Mouse (Mus musculus) C2C12 (cell line): ENCODE results near the gene Nrarp. TPM values are rescaled to one million over a fixed set of nuclear protein-coding genes. Genes with fewer than 3 reads are reported as not detected.

Experiments used
- H3K27me3 ChIP-seq: one replicate; pipeline ENCODE4 v1.6.1; 2011; ENCODE audit not compliant: control insufficient read depth, insufficient read depth, insufficient read length
- H3K36me3 ChIP-seq: one replicate; pipeline ENCODE4 v1.6.1; 2011; ENCODE audit not compliant: control insufficient read depth, insufficient read depth
- H3K4me3 ChIP-seq: one replicate; pipeline ENCODE4 v1.5.1; 2011; ENCODE audit warnings: mild to moderate bottlenecking, control low read depth; ENCODE audit not compliant: poor library complexity, insufficient read depth, severe bottlenecking
- H3K79me2 ChIP-seq: one replicate; pipeline ENCODE4 v1.6.1; 2011; ENCODE audit not compliant: control insufficient read depth, insufficient read depth
- H3K79me3 ChIP-seq: one replicate; pipeline ENCODE4 v1.6.1; 2011; ENCODE audit warnings: low read depth, control low read depth
- H3ac ChIP-seq: one replicate; pipeline ENCODE3; 2011; ENCODE audit warnings: low read depth; ENCODE audit not compliant: control insufficient read depth, insufficient read length
- CEBPB ChIP-seq: IDR thresholded peaks from one replicate; pipeline ENCODE4 v1.6.1; 2011; ENCODE audit warnings: low read depth, mild to moderate bottlenecking, control low read depth, moderate library complexity
- CTCF ChIP-seq: IDR thresholded peaks from one replicate; pipeline ENCODE4 v1.5.1; 2011; ENCODE audit not compliant: control insufficient read depth, insufficient read depth, insufficient read length
- FOSL1 ChIP-seq: IDR thresholded peaks from one replicate; pipeline ENCODE4 v1.8.0; 2011; ENCODE audit warnings: mild to moderate bottlenecking, low read length; ENCODE audit not compliant: poor library complexity, insufficient read depth, severe bottlenecking
- MAX ChIP-seq: IDR thresholded peaks from one replicate; pipeline ENCODE4 v1.6.1; 2011; ENCODE audit warnings: mild to moderate bottlenecking, control low read depth
- MYOD1 ChIP-seq: IDR thresholded peaks from one replicate; pipeline ENCODE4 v1.6.1; 2011; ENCODE audit warnings: low read depth; ENCODE audit not compliant: control insufficient read depth, insufficient read length
- MYOG ChIP-seq: IDR thresholded peaks from one replicate; pipeline ENCODE4 v1.6.1; 2011; ENCODE audit not compliant: control insufficient read depth, insufficient read length; ENCODE audit errors: extremely low read depth
- USF1 ChIP-seq: IDR thresholded peaks from one replicate; pipeline ENCODE4 v1.6.1; 2011; ENCODE audit warnings: low read depth, mild to moderate bottlenecking, control low read depth, moderate library complexity
- polyA plus RNA-seq: library from polyadenylated mRNA; unstranded; fragments of >200 nt; fragmentation: generic; extraction: Trizol; gene quantifications from one replicate; pipeline ENCODE4 v1.2.1, GENCODE M21; 2012; ENCODE audit warnings: missing spikeins

Gene Nrarp
- polyA plus RNA-seq, 1 experiment: 0.56 TPM

DNA sequence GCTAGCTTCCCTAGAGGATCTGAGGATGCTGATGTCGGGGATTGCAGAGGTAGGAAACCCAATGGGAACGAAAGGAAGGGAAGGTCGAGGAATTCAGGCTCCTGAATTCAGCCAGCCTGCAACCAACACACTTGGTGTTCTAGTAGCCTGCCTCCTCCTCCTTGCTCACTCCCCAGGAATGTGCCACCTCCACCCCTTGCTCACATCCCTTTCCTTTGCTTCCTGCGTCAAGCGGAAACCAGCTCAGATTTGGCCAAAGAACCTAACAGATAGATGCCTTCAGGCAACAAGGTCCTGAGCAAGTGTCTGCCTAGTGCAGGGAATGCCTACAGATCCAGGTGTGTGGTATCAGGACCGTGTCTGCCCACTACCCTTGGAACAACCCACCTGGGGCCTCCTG is 4.0 kb upstream of the Nrarp start:
- TF ChIP-seq FOSL1 (no peak), MYOG (no peak), CTCF (no peak), USF1 (no peak), CEBPB (no peak)
- H3ac ChIP-seq: no peak overlapping the region
- H3K79me3 ChIP-seq: no peaks in the 10 kb centered on the region
- no peak overlapping the region for H3K4me3 ChIP-seq
- H3K36me3 ChIP-seq: no peaks in the 10 kb centered on the region
- H3K27me3 ChIP-seq: no peaks in the 10 kb centered on the region
- no peaks in the 10 kb centered on the region for H3K79me2 ChIP-seq

DNA sequence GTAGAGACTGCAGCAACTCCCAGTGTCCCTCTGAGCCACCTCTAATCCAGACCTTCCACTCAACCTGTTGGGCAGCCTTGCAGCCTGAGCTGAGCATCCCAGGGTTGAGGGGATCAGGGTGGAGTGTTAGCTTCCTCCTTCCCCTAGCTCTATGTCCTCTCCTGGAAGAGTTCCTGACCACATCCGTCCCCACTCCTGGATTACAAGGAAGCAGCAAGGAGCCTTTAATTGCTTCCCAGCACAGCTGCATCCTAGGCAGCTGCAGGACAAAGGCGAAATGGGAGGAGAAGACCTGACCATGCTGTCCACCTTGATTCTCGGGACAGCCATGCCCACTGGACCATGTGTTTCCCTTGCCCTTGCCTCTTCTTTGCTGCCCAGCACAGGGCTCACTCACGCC is 3.5 kb upstream of the Nrarp start:
- no peaks in the 10 kb centered on the region for H3K79me3 ChIP-seq
- H3K36me3 ChIP-seq: no peaks in the 10 kb centered on the region
- TF ChIP-seq USF1 (no peak), CTCF (no peak), MAX (no peak), FOSL1 (no peak)
- no peak overlapping the region for H3ac ChIP-seq
- H3K4me3 ChIP-seq: no peak overlapping the region
- H3K27me3 ChIP-seq: no peaks in the 10 kb centered on the region
- H3K79me2 ChIP-seq: no peaks in the 10 kb centered on the region

DNA sequence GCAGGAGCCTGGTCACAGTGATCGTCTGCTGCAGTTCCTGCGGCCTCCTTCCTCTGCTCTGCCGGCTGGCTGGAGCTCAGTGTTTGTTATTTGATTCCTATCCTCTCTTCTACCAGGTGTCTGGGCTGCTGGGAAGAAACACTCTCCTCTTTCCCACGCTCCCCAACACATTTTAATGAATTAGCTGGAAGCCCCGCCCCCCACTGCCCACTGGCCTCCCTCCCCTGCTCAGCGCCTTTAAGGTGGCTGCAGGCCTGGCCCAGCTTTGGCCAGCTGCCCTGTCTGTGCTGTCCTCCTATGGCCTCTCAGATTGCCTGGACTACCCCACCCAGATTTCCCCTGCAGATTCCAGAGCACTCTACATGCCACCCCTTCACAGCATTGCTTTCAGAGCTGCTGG is 2.9 kb upstream of the Nrarp start:
- Histone ChIP-seq H3ac (no peak overlapping the region), H3K79me3 (no peaks in the 10 kb centered on the region), H3K4me3 (no peak overlapping the region), H3K36me3 (no peaks in the 10 kb centered on the region), H3K27me3 (no peaks in the 10 kb centered on the region), H3K79me2 (no peaks in the 10 kb centered on the region)
- TF ChIP-seq CEBPB (no peak), MYOG (no peak), MYOD1 (no peak), CTCF (no peak), MAX (no peak), USF1 (no peak), FOSL1 (no peak)

DNA sequence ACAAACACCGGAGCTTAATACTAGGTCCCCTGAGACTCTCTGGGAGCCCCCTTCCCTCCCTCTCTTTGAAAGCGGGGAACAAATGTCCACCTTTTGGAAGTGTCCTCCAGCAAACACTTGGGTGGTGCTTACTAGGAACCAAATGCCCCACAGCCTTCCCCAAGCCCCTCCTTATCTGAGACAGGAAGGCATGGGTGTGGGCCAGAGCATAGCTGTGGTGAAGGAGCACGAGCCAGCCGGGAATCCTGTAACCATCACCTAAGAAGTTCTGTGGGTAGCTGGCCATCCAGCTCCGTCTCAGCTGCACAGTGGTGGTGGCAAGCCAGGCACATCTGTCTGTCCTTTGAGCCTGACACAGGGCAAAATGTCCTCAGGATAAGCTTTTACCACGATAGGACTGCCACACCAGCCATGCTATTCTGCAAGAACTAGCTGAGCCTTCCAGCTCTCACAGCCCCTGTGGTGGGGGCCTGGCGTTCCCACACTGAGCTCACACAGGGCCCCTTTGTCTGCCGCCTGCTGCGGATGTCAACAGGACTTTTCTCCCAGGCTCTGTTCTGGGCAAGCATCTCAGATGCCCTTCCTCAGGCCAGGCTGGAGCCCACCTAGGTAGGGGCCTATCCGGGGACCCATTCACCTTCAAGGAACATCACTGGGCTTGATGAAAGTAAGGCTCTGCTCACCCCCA is 2.1 kb upstream of the Nrarp start:
- TF ChIP-seq MYOD1: no peak
- no peaks in the 10 kb centered on the region for H3K36me3 ChIP-seq
- no peak overlapping the region for H3ac ChIP-seq
- no peaks in the 10 kb centered on the region for H3K79me2 ChIP-seq
- no peaks in the 10 kb centered on the region for H3K27me3 ChIP-seq
- no peak overlapping the region for H3K4me3 ChIP-seq
- H3K79me3 ChIP-seq: no peaks in the 10 kb centered on the region

- Histone ChIP-seq H3K36me3 (no peaks in the 10 kb centered on the region), H3K4me3 (no peak overlapping the region), H3K79me3 (no peaks in the 10 kb centered on the region), H3K27me3 (peaks cover 4% of the 10 kb centered on the region), H3ac (no peak overlapping the region), H3K79me2 (no peaks in the 10 kb centered on the region)
- TF ChIP-seq CTCF: no peak
- TF ChIP-seq MYOD1: no peak
- TF ChIP-seq CEBPB: no peak
- TF ChIP-seq FOSL1: no peak
- no peak for TF ChIP-seq MYOG
- no peak for TF ChIP-seq USF1
- no peak for TF ChIP-seq MAX
Measured at GRCm38 (mm10) chr2:25179566-25180217, 866 bp upstream of the Nrarp start.
